Mouse (Mus musculus): ENCODE measurements around the gene Cfap221. TPM values are rescaled to one million over a fixed set of nuclear protein-coding genes. Genes with fewer than 3 reads are reported as not detected.

Cfap221 gene
- under 1 TPM; 0.33 to 0.63 (median 0.53) TPM for total RNA-seq (2022)

DNA sequence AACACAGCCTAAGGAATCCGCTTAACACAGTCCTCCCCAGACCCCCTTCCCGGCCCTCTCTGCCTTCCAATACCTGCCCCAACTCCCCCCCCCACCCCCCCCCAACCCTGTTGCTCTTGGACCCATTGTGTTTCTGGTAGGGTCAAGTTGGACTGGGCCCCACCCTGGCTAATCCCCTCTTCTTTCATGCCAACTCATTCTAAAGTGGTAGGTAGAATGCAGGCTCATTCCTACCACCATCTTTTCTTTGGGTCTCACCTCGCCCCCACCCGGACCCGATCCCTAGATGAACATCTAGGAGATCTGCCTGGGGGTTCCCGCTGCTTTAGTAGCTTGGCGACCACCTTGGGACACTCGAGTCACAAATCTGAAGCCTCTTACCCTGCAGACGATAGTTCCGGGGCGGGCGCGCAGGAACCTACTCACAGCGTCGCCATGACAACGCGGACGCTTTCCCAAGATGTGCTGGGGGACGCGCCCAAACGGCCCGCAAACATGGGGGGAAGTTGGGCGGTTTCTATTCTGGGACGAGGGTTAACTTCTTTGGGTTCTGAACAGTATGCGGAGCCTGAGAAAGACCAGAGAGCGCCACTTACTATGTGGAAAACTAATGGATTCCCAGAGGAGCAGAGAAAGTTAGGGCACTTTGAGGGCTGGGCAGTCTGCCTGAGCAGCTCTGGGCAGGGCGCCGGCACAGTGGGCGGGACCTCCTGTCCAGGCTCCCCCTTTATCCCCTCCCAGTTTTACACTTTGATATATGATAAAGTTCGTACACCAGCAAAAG lies at the start of gene Cfap221:
Gene Cfap221, minus strand, starts transcription at position 437 of the 784 bp plus-strand sequence.
- DNase-seq (ENCODE audit: low spot score in 2 of 2) = peak; percentile 28 to 57

DNA sequence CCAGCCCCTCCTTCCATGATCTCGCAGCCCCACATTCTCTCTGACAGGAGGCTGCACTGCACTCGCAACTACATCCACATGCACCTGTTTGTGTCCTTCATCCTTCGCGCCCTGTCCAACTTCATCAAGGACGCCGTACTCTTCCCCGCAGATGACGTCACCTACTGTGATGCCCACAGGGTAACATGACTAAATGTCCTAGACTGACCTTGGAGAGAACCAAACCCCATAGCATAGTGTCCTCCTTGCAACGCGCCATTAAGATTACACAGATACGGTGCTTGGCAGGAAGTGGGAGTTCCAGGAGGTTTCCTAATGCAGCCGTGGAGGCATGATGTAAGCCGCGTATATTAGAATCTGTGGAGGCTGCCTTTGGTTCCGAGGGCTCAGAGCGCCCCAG lies 47.5 kb upstream of the Cfap221 start:
- no peak for DNase-seq (ENCODE audit: low spot score in 2 of 2)

- DNase-seq (ENCODE audit: low spot score in 2 of 2) = no peak
These were observed 45.4 kb upstream of the Cfap221 start for GRCm38 (mm10) chr1:120042421-120042820.

GRCm38 (mm10) chr1:120038594-120038993 lies 41.6 kb upstream of the Cfap221 start:
- no peak for DNase-seq (ENCODE audit: low spot score in 2 of 2)

DNA sequence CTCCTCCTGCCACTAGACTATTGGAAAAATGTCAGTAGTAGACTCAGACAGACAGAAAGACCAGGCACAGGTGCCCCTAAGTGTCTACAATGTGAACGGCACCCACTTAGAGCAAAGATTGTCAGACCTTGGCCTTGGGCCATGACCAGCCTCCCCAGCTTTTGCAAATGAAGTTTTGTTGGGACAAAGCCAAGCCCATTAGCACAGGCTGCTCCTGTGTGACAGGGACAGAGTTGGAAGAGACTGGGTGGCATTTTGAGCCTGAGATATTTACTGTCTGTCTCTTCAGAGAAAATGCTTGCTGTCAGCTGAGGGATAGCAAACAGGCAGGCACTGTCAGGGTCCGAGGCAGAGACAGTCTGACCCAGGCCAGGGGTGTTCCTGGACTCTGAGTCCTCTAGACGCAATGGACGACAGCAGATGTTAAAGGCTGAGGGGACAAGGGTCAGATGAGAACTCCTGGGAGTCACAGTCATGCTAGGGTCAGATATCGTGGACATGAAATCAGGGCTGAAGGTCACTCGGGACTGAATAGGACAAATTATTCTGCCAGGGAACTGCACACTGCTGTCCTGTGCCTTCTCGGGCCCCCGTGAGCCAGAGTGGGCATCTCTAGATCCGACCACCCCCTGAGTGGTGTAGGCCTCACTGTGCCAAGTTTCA lies 40.1 kb upstream of the Cfap221 start:
- DNase-seq (ENCODE audit: low spot score in 2 of 2) = no peak

- no peak for DNase-seq (ENCODE audit: low spot score in 2 of 2)
These were observed 38.5 kb upstream of the Cfap221 start for GRCm38 (mm10) chr1:120035456-120036034.

GRCm38 (mm10) chr1:120034793-120035192 lies 37.8 kb upstream of the Cfap221 start:
- DNase-seq (ENCODE audit: low spot score in 2 of 2) = no peak

GRCm38 (mm10) chr1:120033469-120033854 lies 36.4 kb upstream of the Cfap221 start:
- DNase-seq (ENCODE audit: low spot score in 2 of 2) = no peak

DNA sequence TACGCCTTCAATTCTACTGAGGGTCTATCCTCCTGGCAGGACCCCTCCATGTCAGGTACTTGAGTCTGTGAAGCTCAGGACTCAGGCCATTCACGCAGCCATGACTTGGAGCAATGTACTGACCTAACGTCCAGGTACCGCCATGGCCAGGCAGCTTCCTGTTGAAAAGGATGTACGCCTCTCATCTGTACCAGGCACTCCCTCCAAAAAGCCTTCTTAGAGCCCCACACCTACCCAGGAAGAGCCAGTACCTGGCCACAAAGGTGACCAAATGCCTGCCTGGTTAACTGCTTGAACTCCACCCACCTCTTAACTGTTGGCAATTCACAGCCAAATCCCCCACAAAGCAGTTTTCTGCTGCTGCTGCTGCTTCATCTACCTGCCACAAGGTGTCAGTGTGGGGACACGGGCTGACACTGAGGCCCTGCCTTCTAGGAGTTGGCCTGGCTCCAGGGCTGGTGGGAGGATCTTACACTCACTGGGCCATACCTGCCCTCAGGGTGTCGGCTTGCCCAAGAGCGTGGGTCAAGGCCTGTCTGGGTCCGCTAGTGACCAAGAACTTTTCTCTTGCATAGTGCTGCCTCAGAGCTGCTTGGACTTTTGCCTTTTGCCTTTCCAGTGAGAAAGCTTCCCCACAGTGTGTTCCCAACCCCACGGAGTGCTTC lies 35.9 kb upstream of the Cfap221 start:
- DNase-seq (ENCODE audit: low spot score in 2 of 2) = peak; percentile 30 to 64

DNA sequence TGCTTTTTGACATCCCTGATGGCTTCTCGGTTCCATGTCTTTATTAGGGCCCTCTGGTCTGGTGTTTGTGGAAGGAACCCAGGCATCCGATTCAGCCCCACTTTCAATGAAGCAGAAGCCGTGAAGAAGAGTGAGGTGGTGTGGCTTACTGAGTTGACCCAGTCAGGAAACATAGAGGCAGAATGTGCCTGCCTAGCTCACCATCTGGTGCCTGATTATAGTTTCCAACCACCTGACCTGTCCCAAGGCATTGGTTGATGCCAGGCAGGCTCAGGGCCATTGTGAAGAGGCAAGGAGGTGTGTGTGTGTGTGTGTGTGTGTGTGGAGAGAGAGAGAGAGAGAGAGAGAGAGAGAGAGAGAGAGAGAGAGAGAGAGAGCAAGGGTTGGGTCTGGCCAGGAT lies 33.4 kb upstream of the Cfap221 start:
- no peak for DNase-seq (ENCODE audit: low spot score in 2 of 2)

DNA sequence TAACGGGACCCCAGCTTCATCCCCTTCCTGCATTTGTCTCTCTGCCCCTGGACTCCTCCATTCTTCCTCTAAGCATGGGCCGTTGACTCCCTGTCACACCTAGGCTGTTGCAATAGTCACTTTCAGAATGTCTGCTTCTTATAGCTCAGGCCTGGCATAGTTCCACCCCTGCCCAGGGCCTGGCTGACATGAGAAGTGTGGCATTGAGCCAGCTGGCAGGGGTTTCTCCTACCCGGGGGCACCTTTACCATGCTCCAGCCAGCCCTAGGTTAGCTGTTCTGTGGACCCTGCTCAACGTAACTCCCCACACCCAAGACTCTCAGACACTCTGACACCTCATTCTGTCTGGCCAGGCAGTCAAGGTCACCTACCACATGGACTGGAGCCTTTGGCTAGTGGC lies 30.7 kb upstream of the Cfap221 start:
- no peak for DNase-seq (ENCODE audit: low spot score in 2 of 2)

DNA sequence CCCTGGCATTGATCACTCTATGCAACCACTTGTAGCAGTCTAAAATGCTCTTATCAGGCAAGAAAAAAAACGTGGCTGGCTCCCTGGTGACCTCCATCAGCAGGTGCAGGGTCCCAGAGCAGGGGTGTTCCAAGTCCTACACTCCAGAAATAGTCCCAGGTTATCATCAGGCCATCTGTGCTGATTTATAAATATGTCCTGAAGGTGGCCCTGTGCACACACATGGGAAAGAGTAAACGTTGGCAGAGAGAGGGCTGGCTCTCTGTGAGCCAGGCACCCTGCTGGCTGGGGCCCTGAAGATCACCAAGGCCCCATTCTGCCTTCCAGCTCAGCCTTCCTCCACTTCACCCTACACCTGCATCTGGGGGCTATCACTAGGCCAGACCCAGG lies 28.0 kb upstream of the Cfap221 start:
- DNase-seq (ENCODE audit: low spot score in 2 of 2) = no peak

DNA sequence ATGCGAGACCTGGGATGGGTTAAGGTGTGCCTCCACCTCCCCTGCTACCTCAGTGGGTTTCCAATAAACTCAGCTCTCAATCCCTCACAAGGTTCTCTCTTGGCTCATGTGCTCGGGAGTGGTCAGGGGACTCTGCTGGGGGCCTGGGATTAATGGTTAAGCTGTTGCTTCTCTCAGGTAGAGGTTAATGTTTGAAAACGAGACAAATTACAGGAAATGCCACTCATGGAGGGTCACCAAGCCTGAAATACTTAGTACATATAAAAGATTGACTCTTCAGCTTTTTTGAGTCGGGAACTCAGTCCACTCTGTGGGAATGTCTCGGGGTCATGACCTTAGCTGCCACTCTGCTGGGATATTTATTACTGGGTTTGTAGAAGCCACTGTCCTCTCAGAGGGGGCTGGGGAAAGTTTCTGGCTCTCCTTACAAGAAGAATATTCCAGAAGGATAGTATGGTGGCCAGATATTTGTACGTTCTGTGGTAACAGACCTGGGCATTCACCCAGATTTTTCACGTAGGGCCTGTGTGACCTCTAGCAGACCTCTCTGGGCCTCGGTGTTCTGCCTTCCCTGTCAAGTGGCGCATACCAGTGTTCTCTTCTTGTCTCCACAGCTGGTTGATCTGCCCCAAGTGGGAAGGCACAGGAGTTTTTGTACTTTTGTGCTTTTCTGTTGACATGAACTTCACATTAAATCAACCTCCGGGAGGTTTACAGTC lies 27.5 kb upstream of the Cfap221 start:
- no peak for DNase-seq (ENCODE audit: low spot score in 2 of 2)

- peak in 1 of 2 experiments; percentile 21 for DNase-seq (ENCODE audit: low spot score in 2 of 2)
These were observed 24.9 kb upstream of the Cfap221 start for GRCm38 (mm10) chr1:120021951-120022350.

DNA sequence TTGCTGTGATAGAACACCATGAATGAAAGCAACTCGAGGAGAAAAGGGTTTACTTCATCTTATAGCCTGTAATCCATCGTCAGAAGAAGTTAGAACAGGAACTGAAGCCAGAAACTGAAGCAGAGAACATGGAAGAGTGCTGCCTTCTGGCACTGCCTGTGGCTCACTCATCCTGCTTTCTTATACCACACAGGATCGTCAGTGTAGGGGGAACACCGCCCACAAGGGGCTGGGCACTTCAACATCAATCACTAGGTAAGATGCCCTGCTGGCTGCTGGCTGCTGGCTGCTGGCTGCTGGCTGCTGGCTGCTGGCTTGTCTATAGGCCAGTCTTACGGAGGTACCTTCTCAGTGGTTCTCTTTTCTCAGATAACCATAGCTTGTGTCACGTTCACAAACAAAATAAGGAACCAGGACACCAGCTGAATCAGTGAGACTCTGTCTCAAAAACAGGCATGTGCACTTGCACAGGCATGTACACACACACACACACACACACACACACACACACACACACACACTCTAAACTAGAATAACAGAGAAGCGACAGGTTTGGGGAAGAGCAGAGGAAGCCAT lies 23.4 kb upstream of the Cfap221 start:
- DNase-seq (ENCODE audit: low spot score in 2 of 2) = no peak

GRCm38 (mm10) chr1:120019428-120019827 lies 22.4 kb upstream of the Cfap221 start:
- DNase-seq (ENCODE audit: low spot score in 2 of 2) = no peak

DNA sequence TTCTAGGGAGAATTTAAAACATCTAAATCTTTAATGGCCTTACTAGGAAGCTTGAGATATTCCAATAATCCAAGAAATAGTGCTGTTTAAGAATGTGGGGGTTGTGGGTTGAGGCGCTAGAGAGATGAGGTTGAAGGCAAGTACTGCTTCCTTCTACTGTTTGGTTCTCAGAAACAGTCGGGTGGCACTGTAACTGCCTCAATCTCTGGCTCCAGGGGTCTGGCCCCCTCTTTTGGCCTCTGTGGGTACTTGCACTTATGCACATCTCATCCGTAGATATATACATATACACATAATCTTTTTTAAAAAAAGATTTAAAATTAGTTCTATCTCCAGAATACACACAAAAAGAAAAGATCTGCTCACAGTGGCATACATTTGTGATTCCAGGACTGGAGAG lies 21.9 kb upstream of the Cfap221 start:
- no peak for DNase-seq (ENCODE audit: low spot score in 2 of 2)

- DNase-seq (ENCODE audit: low spot score in 2 of 2) = no peak
These were observed 19.2 kb upstream of the Cfap221 start for GRCm38 (mm10) chr1:120016240-120016639.

GRCm38 (mm10) chr1:120013111-120013510 lies 16.1 kb upstream of the Cfap221 start:
- DNase-seq (ENCODE audit: low spot score in 2 of 2) = peak in 1 of 2 experiments; percentile 52

DNA sequence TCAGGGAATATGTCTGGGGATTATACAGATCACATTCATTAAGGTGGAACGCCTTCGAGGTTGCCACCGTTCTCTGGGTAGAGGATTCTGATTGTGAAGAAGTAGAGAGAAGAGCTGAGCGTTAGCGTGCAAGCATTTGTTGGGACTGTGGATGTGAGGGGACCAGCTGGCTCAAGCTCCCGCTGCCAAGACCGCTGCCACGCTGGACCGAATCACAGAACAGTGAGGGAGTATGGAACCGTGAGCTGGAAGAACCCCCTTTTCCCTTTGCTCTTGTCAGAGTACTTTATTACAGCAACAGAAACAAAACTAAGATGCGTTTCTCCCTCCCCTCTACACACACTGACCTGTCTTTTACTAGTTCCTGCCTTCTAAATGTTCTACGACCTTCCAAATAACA lies 15.6 kb upstream of the Cfap221 start:
- DNase-seq (ENCODE audit: low spot score in 2 of 2) = no peak

Measured in left cerebral cortex, adult 8-10 months (tissue).